Mouse (Mus musculus) adrenal gland, postnatal 25 days (tissue): ENCODE measurements at regions not wholly inside any gene's neighbourhood (a gene's known extent, or its start where the extent isn't known, plus 50 kb on each side); places are given as distances from the start of the nearest gene placed in this dataset.

Experiments
- DNase-seq: peaks from one replicate; pipeline ENCODE4 v3.0.0; 2021; ENCODE audit warnings: mixed read lengths

- DNase-seq = no peak
Measured at GRCm38 (mm10) chr6:81733527-81733926, 189.9 kb upstream of the Gcfc2 start.

- DNase-seq = no peak
Measured at GRCm38 (mm10) chr6:81738466-81738865, 185.0 kb upstream of the Gcfc2 start.

- no peak for DNase-seq
Measured at GRCm38 (mm10) chr6:81749681-81750080, 173.8 kb upstream of the Gcfc2 start.

- no peak for DNase-seq
Measured at GRCm38 (mm10) chr6:81751631-81752030, 171.8 kb upstream of the Gcfc2 start.

GRCm38 (mm10) chr6:81756242-81756641 is 167.2 kb upstream of the Gcfc2 start:
- DNase-seq = no peak

GRCm38 (mm10) chr6:81758876-81759275 is 164.6 kb upstream of the Gcfc2 start:
- DNase-seq = no peak

- DNase-seq = no peak
Measured at GRCm38 (mm10) chr6:81760181-81760580, 163.3 kb upstream of the Gcfc2 start.

GRCm38 (mm10) chr6:81765831-81766230 is 157.6 kb upstream of the Gcfc2 start:
- DNase-seq = no peak

GRCm38 (mm10) chr6:81766800-81767199 is 156.7 kb upstream of the Gcfc2 start:
- DNase-seq = no peak

GRCm38 (mm10) chr6:81768669-81769537 is 154.6 kb upstream of the Gcfc2 start:
- DNase-seq = no peak

- DNase-seq = no peak
Measured at GRCm38 (mm10) chr6:81770301-81770700, 153.2 kb upstream of the Gcfc2 start.

GRCm38 (mm10) chr6:81771862-81772261 is 151.6 kb upstream of the Gcfc2 start:
- DNase-seq = no peak

GRCm38 (mm10) chr6:81782131-81782530 is 141.3 kb upstream of the Gcfc2 start:
- no peak for DNase-seq

- no peak for DNase-seq
Measured at GRCm38 (mm10) chr6:81782815-81783435, 140.5 kb upstream of the Gcfc2 start.

- no peak for DNase-seq
Measured at GRCm38 (mm10) chr6:81795281-81795680, 128.2 kb upstream of the Gcfc2 start.

- DNase-seq = no peak
Measured at GRCm38 (mm10) chr6:81800822-81801221, 122.6 kb upstream of the Gcfc2 start.

- DNase-seq = no peak
Measured at GRCm38 (mm10) chr6:81801804-81802203, 121.7 kb upstream of the Gcfc2 start.

GRCm38 (mm10) chr6:81805942-81806341 is 117.5 kb upstream of the Gcfc2 start:
- DNase-seq = no peak

- DNase-seq = no peak
Measured at GRCm38 (mm10) chr6:81808712-81809111, 114.8 kb upstream of the Gcfc2 start.

GRCm38 (mm10) chr6:81815248-81815961 is 108.1 kb upstream of the Gcfc2 start:
- no peak for DNase-seq

- DNase-seq = no peak
Measured at GRCm38 (mm10) chr6:81815962-81816338, 107.5 kb upstream of the Gcfc2 start.

GRCm38 (mm10) chr6:81817050-81817827 is 106.2 kb upstream of the Gcfc2 start:
- peak; percentile 34 for DNase-seq
